Mouse (Mus musculus) CD8-positive naive resting alpha-beta T cell, adult 2 months (primary cell): ENCODE measurements around the gene Kif1a.
"Not testable (repeated sequence)": the region's sequence is repeated elsewhere in the genome, so short reads cannot be mapped to it uniquely, and the experiment has no call there.

Experiments
- DNase-seq, 2 experiments: peaks; one replicate each; pipeline ENCODE4 v3.0.0; 2022; ENCODE audit warnings: low read depth in 2 of 2, low spot score in 2 of 2

The Kif1a gene

DNA sequence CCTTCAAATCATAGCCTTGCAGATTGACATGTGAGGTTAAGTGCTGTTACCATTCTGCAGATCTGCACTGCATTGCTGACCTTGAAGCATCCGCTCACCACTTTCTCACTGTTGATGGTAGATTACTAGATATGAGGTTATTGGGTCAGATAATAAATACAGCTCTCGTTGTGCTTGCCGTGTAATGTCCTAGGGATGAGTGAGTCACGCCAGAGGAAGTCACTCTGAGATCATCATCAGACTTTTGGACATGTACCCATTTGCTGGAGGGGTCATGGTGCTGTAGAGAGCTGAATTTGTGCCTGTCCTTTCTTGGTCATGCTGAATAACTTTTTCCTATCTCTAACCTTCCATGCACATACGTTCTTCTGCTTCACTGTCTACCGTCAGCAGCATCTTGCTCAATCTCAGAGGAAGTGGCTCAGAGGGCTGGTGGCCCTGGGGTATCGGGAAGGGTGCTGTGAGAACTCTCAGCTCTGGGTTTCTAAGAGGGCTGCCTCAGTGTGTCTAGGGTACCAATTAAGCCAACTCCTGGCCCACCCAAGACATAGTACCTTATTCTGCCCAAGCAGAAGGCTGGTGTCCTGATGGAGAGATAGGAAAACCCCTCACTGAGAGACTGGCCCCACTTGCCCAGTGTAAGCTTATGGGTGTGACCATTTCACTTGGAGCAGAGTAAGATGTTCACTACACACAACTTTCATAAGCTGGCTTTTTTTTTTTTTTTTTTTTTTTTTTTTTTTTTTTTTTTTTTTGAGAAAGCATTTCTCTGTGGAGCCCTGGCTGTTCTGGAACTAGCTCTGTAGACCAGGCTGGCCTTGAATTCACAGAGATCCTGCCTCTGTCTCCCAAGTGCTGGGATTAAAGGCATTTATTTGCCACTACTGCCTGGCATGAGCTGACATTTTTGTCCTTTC, 129.6 kb downstream of the Kif1a start:
- no peak for DNase-seq

GRCm38 (mm10) chr1:92970791-92971190, 131.0 kb downstream of the Kif1a start:
- DNase-seq, result not testable (repeated sequence)
